Mouse (Mus musculus) midbrain, embryonic 14.5 days (tissue): ENCODE measurements around the gene Tbx1. TPM values are rescaled to one million over a fixed set of nuclear protein-coding genes. Genes with fewer than 3 reads are reported as not detected.

Experiments
- ATAC-seq: fragments of 200-750 bp; cut with Nextera tagmentation; 2 replicates; pipeline ENCODE4 v1.8.0; 2017; ENCODE audit warnings: moderate number of reproducible peaks, moderate library complexity; ENCODE audit not compliant: low FRiP score, low TSS enrichment
- DNase-seq: peaks from one replicate; pipeline ENCODE4 v3.0.0-alpha.2; 2015
- H3K27ac ChIP-seq: fragments of 300-500 bp; sonication (generic); replicated peaks from 2 replicates; pipeline ENCODE4 v1.5.1; 2014; ENCODE audit warnings: mild to moderate bottlenecking, low read depth, low read length, moderate library complexity
- H3K27me3 ChIP-seq: fragments of 300-500 bp; sonication (generic); 2 replicates; pipeline ENCODE4 v1.6.1; 2014; ENCODE audit warnings: low read length, control low read depth, mixed read lengths; ENCODE audit not compliant: control insufficient read depth, insufficient read depth
- H3K36me3 ChIP-seq: fragments of 300-500 bp; sonication (generic); 2 replicates; pipeline ENCODE4 v1.6.1; 2014; ENCODE audit warnings: low read length, control low read depth; ENCODE audit not compliant: control insufficient read depth, insufficient read depth
- H3K4me1 ChIP-seq: fragments of 300-500 bp; sonication (generic); 2 replicates; pipeline ENCODE4 v1.6.1; 2014; ENCODE audit warnings: mild to moderate bottlenecking, antibody characterized with exemption, low read length, control low read depth; ENCODE audit not compliant: control insufficient read depth, insufficient read depth
- H3K4me2 ChIP-seq: fragments of 300-500 bp; sonication (generic); 2 replicates; pipeline ENCODE4 v1.6.1; 2014; ENCODE audit warnings: mild to moderate bottlenecking, low read length, moderate library complexity
- H3K4me3 ChIP-seq: fragments of 300-500 bp; sonication (generic); replicated peaks from 2 replicates; pipeline ENCODE4 v1.5.1; 2014; ENCODE audit warnings: low read depth, low read length
- H3K9ac ChIP-seq: fragments of 300-500 bp; sonication (generic); replicated peaks from 2 replicates; pipeline ENCODE4 v1.6.1; 2014; ENCODE audit warnings: mild to moderate bottlenecking, low read length, moderate library complexity
- H3K9me3 ChIP-seq: fragments of 300-500 bp; sonication (generic); 2 replicates; pipeline ENCODE4 v1.6.1; 2016; ENCODE audit warnings: low read length, control low read depth, mixed read lengths; ENCODE audit not compliant: control insufficient read depth
- WGBS: fragments of 180-500 bp; shearing (Covaris S2); extraction: QIAGEN DNeasy Blood & Tissue Kit; methylation state at CpG from one replicate; pipeline ENCODE4 v1.1.7; 2014; 5-methylcytosine and 5-hydroxymethylcytosine counted together
- polyA plus RNA-seq: library from polyadenylated mRNA; unstranded; fragments of >200 nt; fragmentation: Nextera tagmentation; extraction: Ambion mirVana; gene quantifications from 2 replicates; pipeline ENCODE4 v1.2.1, GENCODE M21; 2014

Gene Tbx1
- polyA plus RNA-seq, 1 experiment from 2014 or later: 0.34 TPM

DNA sequence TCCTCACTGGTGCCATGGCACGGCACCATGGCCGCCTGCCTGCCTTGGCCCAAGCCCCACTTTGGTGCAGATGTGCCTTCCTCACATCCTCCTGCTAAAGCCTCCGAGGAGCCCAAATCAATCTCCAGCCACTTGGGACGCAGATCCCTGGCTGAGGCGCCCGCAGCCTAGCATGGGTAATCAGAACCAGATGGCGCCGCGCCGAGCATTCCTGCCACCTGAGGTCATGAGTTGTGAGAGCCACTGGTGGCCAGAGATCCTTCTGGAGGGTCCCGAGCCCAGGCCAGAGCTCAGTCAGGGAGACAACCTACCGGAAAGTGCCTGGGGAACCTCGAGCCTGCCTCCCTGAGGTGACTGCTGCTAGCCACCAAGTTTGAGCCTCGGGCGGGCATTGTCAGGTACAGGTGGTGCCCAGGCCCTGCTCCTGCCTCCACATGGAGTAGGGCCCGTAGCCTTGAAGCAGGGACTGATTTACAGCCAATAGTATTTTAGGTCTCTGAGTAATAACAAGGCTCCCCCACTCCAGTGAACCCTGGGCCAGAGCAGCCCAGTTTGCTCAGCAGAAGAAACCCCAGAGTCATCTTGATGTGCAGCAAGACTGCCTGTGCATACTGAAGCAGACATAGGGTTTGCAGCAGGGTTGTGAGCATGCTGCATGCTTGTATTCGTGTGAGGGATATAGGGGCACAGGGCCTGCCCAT is 35.1 kb downstream of the Tbx1 start:
- 78% methylated on average over 17 of the region's 17 CpGs for WGBS
- H3K4me3 ChIP-seq: no peak overlapping the region
- DNase-seq: no peak

DNA sequence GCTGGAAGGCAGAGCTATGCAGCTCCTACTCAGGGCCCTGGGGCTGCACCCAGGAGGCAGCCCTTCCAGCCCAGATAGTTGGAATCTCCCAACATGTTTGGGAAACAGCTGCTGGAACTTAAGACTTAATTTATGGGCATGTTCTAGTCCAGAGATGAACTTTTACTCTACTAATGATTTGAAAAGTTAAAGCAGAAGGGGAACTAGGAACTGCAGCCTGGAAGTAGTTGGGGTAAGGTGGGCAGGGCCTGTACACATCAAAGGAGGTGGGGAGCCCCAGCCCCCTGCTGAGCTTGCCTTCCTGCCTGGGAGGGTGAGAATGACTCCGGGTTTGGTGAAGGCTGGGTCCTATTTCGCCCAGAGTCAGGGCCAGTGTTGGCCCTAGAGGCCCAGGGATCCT is 35.8 kb downstream of the Tbx1 start:
- WGBS: 75% methylated on average over 2 of the region's 2 CpGs
- no peak for ATAC-seq
- DNase-seq: no peak

More for the DNA sequence above, 35.1 kb downstream of the Tbx1 start:
- Histone ChIP-seq H3K36me3 (no peaks in the 10 kb centered on the region), H3K9ac (no peak overlapping the region), H3K9me3 (no peaks in the 10 kb centered on the region), H3K27me3 (no peaks in the 10 kb centered on the region), H3K27ac (no peak overlapping the region), H3K4me2 (no peak overlapping the region), H3K4me1 (no peaks in the 10 kb centered on the region)
- no peak for ATAC-seq

DNA sequence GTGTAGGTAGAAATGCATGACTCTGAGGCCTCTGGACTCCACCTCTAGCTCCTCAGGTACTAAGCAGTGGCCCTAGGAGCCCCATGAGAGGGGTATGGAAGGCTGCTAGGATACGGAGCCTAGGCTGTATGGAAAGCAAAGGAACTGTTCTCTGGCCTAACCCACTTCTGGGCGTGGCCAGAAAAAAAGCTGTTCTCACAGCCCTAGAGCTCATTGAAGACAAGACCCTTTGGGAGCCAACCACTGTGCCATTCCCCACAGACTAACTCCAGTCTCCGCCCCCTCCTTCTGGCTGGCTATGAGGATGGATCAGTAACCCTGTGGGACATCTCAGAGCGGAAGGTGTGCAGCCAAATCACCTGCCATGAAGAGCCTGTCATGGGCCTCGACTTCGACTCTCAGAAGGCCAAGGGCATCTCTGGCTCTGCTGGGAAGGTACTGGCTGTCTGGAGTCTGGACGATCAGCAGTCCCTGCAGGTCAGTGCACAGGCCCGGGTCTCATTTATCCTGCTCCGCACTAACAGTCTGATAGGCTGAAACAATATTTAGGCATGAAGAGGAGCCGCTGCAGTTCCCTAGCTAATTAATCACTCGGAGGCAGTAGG is 38.3 kb downstream of the Tbx1 start:
- Histone ChIP-seq H3K27me3 (no peaks in the 10 kb centered on the region), H3K4me1 (no peaks in the 10 kb centered on the region), H3K36me3 (no peaks in the 10 kb centered on the region), H3K4me2 (no peak overlapping the region), H3K9ac (no peak overlapping the region), H3K27ac (no peak overlapping the region), H3K4me3 (no peak overlapping the region), H3K9me3 (no peaks in the 10 kb centered on the region)
- ATAC-seq (no peak), DNase-seq (no peak)
- WGBS: 80% methylated on average over 11 of the region's 11 CpGs

More for the DNA sequence above, 35.8 kb downstream of the Tbx1 start:
- H3K9ac ChIP-seq: no peak overlapping the region
- no peak overlapping the region for H3K4me3 ChIP-seq
- no peak overlapping the region for H3K4me2 ChIP-seq
- no peaks in the 10 kb centered on the region for H3K4me1 ChIP-seq
- H3K27me3 ChIP-seq: no peaks in the 10 kb centered on the region
- no peak overlapping the region for H3K27ac ChIP-seq
- H3K36me3 ChIP-seq: no peaks in the 10 kb centered on the region
- H3K9me3 ChIP-seq: no peaks in the 10 kb centered on the region

DNA sequence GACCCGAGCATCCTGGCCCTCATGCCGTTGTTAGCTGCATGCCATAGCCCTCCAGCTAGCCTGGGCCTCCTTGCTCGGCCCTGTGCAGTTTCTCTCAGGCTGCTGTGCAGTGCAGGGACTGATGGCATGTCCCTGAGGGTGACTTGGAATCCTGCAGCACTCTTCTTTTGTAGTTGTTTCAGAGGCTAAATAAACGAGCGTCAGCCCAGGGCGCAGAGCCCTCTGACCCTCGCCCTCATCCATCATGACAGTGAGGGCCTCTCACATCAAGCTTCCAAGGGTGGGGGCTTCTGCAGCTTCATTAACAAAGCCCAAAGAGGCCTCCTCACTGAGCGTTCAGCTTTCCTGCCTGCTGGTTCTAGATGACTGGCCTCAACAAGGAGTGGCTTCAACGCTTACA is 38.9 kb downstream of the Tbx1 start:
- no peaks in the 10 kb centered on the region for H3K27me3 ChIP-seq
- ATAC-seq (no peak), DNase-seq (no peak)
- H3K4me1 ChIP-seq: no peaks in the 10 kb centered on the region
- H3K27ac ChIP-seq: no peak overlapping the region
- H3K9me3 ChIP-seq: no peaks in the 10 kb centered on the region
- H3K4me2 ChIP-seq: no peak overlapping the region
- H3K4me3 ChIP-seq: no peak overlapping the region
- H3K36me3 ChIP-seq: no peaks in the 10 kb centered on the region
- H3K9ac ChIP-seq: no peak overlapping the region
- 44% methylated on average over 9 of the region's 9 CpGs for WGBS

DNA sequence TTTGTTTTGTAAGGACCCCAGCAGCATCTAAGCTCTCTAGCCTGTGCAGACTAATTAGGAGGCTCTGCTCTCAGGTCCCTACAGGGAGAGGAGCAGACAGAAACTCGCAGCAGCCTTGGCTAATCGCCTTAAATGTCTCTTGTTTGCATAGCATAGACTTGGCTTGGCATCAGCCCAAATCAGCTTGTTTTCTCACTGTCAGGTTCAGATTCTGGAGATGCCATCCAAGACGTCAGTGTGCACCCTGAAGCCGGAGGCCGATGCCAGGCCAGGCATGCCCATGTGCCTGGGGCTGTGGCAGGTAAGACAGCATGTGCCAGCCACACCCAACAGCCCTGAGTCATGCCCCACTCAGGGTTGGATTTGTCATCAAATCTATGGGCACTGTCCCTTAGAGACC is 42.6 kb downstream of the Tbx1 start:
- Histone ChIP-seq H3K27ac (no peak overlapping the region), H3K4me2 (no peak overlapping the region), H3K9me3 (no peaks in the 10 kb centered on the region), H3K4me3 (no peak overlapping the region), H3K36me3 (no peaks in the 10 kb centered on the region), H3K27me3 (no peaks in the 10 kb centered on the region), H3K9ac (no peak overlapping the region), H3K4me1 (no peaks in the 10 kb centered on the region)
- ATAC-seq (no peak), DNase-seq (peak; percentile 31)
- 78% methylated on average over 5 of the region's 5 CpGs for WGBS

DNA sequence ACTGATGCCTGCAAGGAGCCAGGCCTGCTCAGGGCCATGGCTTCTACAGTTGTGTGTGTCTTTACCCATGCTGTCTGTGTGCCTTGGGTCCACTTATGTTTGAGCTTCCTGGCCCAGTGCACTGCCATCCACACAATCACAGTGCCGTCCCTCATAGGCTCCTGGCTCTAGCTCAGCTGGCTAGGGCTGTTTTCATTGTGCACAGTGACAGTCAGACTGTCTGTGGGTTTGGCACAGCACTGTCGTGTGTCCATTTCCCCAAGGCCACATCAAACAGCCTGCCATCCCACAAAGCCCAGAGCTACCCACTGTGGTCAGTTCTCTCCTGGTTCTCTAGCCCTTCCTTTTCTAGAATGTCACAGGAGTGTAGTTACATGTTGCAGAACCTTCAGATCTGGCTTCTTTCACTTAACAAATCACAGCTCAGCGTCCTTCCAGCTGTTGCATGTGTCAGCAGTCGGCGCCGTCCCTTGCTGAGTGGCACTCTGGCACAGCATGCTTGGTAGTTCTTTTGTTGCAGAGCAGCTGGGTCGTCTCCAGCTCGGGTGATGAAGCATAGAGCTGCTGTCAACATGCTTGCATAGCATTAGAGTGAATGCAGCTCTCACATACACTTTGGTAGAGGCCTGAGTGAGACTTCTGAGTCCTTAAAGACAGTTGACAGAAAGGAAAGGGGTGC is 47.2 kb downstream of the Tbx1 start:
- Histone ChIP-seq H3K9me3 (no peaks in the 10 kb centered on the region), H3K27me3 (no peaks in the 10 kb centered on the region), H3K27ac (no peak overlapping the region), H3K9ac (no peak overlapping the region), H3K4me3 (no peak overlapping the region), H3K36me3 (no peaks in the 10 kb centered on the region), H3K4me2 (no peak overlapping the region), H3K4me1 (no peaks in the 10 kb centered on the region)
- 44% methylated on average over 8 of the region's 8 CpGs for WGBS
- DNase-seq (peak; percentile 24), ATAC-seq (no peak)

DNA sequence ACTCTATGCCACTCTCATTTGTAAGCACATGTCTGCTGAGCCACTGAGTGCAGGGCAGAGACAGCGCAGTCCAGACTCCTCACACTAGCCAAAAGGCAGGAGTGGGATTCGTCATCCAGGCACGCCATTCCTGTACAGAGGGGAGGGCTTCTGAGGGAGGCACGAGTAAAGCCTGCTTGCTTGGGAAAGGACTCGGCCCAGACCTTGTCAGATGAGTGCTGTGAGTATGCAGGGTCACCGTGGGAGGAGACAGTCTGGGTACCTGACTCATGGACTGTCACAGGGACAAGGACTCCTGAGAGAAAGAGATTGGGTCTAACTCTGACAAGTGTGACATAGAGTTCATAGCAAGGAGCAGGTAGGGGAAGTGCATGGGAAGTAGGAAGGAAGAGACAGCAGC is 51.2 kb downstream of the Tbx1 start:
- WGBS: 81% methylated on average over 6 of the region's 6 CpGs
- Histone ChIP-seq H3K27me3 (no peaks in the 10 kb centered on the region), H3K36me3 (no peaks in the 10 kb centered on the region), H3K4me2 (no peak overlapping the region), H3K9me3 (no peaks in the 10 kb centered on the region), H3K27ac (no peak overlapping the region), H3K4me1 (no peaks in the 10 kb centered on the region), H3K4me3 (no peak overlapping the region), H3K9ac (no peak overlapping the region)
- no peak for ATAC-seq
- DNase-seq: no peak

DNA sequence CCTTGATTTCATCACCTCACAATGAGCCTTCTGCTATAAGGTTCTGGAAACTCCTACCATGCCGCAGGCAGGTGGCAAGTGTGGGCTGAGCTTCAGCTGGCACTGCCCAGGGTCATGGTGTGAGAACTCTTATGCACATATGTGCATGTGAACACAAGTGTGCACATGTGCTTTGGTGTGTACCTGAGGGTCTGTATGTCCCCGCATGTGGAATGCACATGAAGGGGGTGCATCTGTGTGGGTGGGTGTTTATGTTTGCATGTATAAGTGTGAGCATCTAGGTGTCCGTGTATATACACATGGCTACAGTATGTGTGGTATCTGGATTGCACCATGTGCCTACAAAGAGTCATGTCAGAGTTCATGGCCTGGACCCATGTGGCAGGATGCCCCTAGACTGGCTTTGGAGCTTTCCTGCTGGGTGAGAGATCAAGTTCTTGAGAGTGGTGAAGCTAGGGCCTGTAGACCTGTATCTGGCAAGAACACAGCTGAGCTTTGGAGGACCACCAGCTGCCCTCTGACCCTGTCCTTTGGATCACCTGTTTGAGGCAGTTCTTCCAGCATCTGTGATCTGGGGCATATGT is 53.0 kb downstream of the Tbx1 start:
- no peak for DNase-seq
- Histone ChIP-seq H3K4me1 (no peaks in the 10 kb centered on the region), H3K36me3 (no peaks in the 10 kb centered on the region), H3K9me3 (no peaks in the 10 kb centered on the region), H3K4me2 (no peak overlapping the region), H3K4me3 (no peak overlapping the region), H3K27ac (no peak overlapping the region), H3K9ac (no peak overlapping the region), H3K27me3 (no peaks in the 10 kb centered on the region)
- 92% methylated on average over 3 of the region's 3 CpGs for WGBS
- ATAC-seq: no peak
